Mouse (Mus musculus): ENCODE data around the gene Plcl2. TPM values are rescaled to one million over a fixed set of nuclear protein-coding genes. Genes with fewer than 3 reads are reported as not detected.

Gene Plcl2
- polyA plus RNA-seq, 1 experiment from 2014 or later = 2.5 TPM

GRCm38 (mm10) chr17:50504070-50504846 is 4.9 kb upstream of the Plcl2 start:
- Histone ChIP-seq H3K4me1 (no peaks in the 10 kb centered on the region), H3K4me2 (no peak overlapping the region), H3K4me3 (no peak overlapping the region), H3K9ac (no peak overlapping the region), H3K36me3 (no peaks in the 10 kb centered on the region), H3K27me3 (replicated peaks) (0 out of 2 replicates have a peak, but pooled peaks cover 7% of the 10 kb centered on the region), H3K27ac (replicated peaks) (no peak overlapping the region), H3K9me3 (no peaks in the 10 kb centered on the region)
- WGBS = 58% methylated on average over 6 of the region's 6 CpGs
- ATAC-seq (ENCODE audit: extremely low read depth, insufficient number of reproducible peaks, low FRiP score, low TSS enrichment) = no peak

- Histone ChIP-seq H3K27me3 (replicated peaks) (0 out of 2 replicates have a peak, but pooled peaks cover 7% of the 10 kb centered on the region), H3K9ac (no peak overlapping the region), H3K27ac (replicated peaks) (no peak overlapping the region), H3K4me1 (peaks cover 13% of the 10 kb centered on the region), H3K36me3 (no peaks in the 10 kb centered on the region), H3K4me3 (no peak overlapping the region), H3K4me2 (no peak overlapping the region), H3K9me3 (no peaks in the 10 kb centered on the region)
- ATAC-seq (ENCODE audit: extremely low read depth, insufficient number of reproducible peaks, low FRiP score, low TSS enrichment) = no peak
- 61% methylated on average over 10 of the region's 10 CpGs for WGBS
These were observed 3.1 kb upstream of the Plcl2 start for GRCm38 (mm10) chr17:50505910-50506634.

GRCm38 (mm10) chr17:50506861-50507321 is 2.3 kb upstream of the Plcl2 start:
- no peaks in the 10 kb centered on the region for H3K36me3 ChIP-seq
- no peak overlapping the region for H3K27ac ChIP-seq (replicated peaks)
- no peak overlapping the region for H3K4me3 ChIP-seq
- no peak for ATAC-seq (ENCODE audit: extremely low read depth, insufficient number of reproducible peaks, low FRiP score, low TSS enrichment)
- 68% methylated on average over 13 of the region's 13 CpGs for WGBS
- H3K4me2 ChIP-seq = no peak overlapping the region
- no peak overlapping the region for H3K9ac ChIP-seq
- 0 out of 2 replicates have a peak, but pooled peaks cover 7% of the 10 kb centered on the region for H3K27me3 ChIP-seq (replicated peaks)
- peaks cover 17% of the 10 kb centered on the region for H3K4me1 ChIP-seq
- H3K9me3 ChIP-seq = no peaks in the 10 kb centered on the region

- ATAC-seq (ENCODE audit: extremely low read depth, insufficient number of reproducible peaks, low FRiP score, low TSS enrichment) = no peak
- H3K4me2 ChIP-seq = peak overlapping the region; percentile 77
- 20% methylated on average over 18 of the region's 18 CpGs for WGBS
- peak overlapping the region; percentile 93 for H3K4me3 ChIP-seq
- H3K36me3 ChIP-seq = no peaks in the 10 kb centered on the region
- no peaks in the 10 kb centered on the region for H3K9me3 ChIP-seq
- 0 out of 2 replicates have a peak, but pooled peaks cover 7% of the 10 kb centered on the region for H3K27me3 ChIP-seq (replicated peaks)
- H3K27ac ChIP-seq (replicated peaks) = 0 out of 2 replicates have a peak overlapping the region, but pooled peaks have one; percentile 80
- peaks cover 17% of the 10 kb centered on the region for H3K4me1 ChIP-seq
- H3K9ac ChIP-seq = peak overlapping the region; percentile 93
These were observed 988 bp upstream of the Plcl2 start for GRCm38 (mm10) chr17:50508055-50508774.

- H3K36me3 ChIP-seq = no peaks in the 10 kb centered on the region
- ATAC-seq (ENCODE audit: extremely low read depth, insufficient number of reproducible peaks, low FRiP score, low TSS enrichment) = peak; percentile 70
- H3K27me3 ChIP-seq (replicated peaks) = 0 out of 2 replicates have a peak, but pooled peaks cover 3% of the 10 kb centered on the region
- peaks cover 17% of the 10 kb centered on the region for H3K4me1 ChIP-seq
- H3K4me2 ChIP-seq = peak overlapping the region; percentile 77
- H3K4me3 ChIP-seq = peak overlapping the region; percentile 93
- WGBS = under 1% methylated on average over 67 of the region's 72 CpGs
- peak overlapping the region; percentile 80 for H3K27ac ChIP-seq (replicated peaks)
- no peaks in the 10 kb centered on the region for H3K9me3 ChIP-seq
- H3K9ac ChIP-seq = peak overlapping the region; percentile 93
These were observed 390 bp upstream of the Plcl2 start for GRCm38 (mm10) chr17:50508775-50509250.

GRCm38 (mm10) chr17:50510279-50510678 is 1.1 kb downstream of the Plcl2 start:
- Histone ChIP-seq H3K4me3 (peak overlapping the region; percentile 93), H3K9ac (peak overlapping the region; percentile 93), H3K27ac (replicated peaks) (no peak overlapping the region), H3K4me1 (peaks cover 17% of the 10 kb centered on the region), H3K27me3 (replicated peaks) (no peaks in the 10 kb centered on the region), H3K36me3 (no peaks in the 10 kb centered on the region), H3K9me3 (no peaks in the 10 kb centered on the region), H3K4me2 (peak overlapping the region; percentile 77)
- 59% methylated on average over 2 of the region's 2 CpGs for WGBS
- ATAC-seq (ENCODE audit: extremely low read depth, insufficient number of reproducible peaks, low FRiP score, low TSS enrichment) = no peak

- peaks cover 17% of the 10 kb centered on the region for H3K4me1 ChIP-seq
- ATAC-seq (ENCODE audit: extremely low read depth, insufficient number of reproducible peaks, low FRiP score, low TSS enrichment) = no peak
- no peak overlapping the region for H3K27ac ChIP-seq (replicated peaks)
- peak overlapping the region; percentile 55; the same call in 1 of the 2 replicates for H3K9ac ChIP-seq
- peak overlapping the region; percentile 77 for H3K4me2 ChIP-seq
- peak overlapping the region; percentile 93 for H3K4me3 ChIP-seq
- H3K36me3 ChIP-seq = no peaks in the 10 kb centered on the region
- WGBS = 60% methylated on average over 1 of the region's 1 CpGs
- H3K27me3 ChIP-seq (replicated peaks) = no peaks in the 10 kb centered on the region
- no peaks in the 10 kb centered on the region for H3K9me3 ChIP-seq
These were observed 1.5 kb downstream of the Plcl2 start for GRCm38 (mm10) chr17:50510741-50511140.

GRCm38 (mm10) chr17:50512222-50512621 is 3.0 kb downstream of the Plcl2 start:
- no peak overlapping the region for H3K4me2 ChIP-seq
- ATAC-seq (ENCODE audit: extremely low read depth, insufficient number of reproducible peaks, low FRiP score, low TSS enrichment) = no peak
- 69% methylated on average over 5 of the region's 5 CpGs for WGBS
- no peaks in the 10 kb centered on the region for H3K9me3 ChIP-seq
- H3K4me3 ChIP-seq = no peak overlapping the region
- H3K27me3 ChIP-seq (replicated peaks) = no peaks in the 10 kb centered on the region
- H3K36me3 ChIP-seq = no peaks in the 10 kb centered on the region
- no peak overlapping the region for H3K27ac ChIP-seq (replicated peaks)
- H3K4me1 ChIP-seq = peaks cover 17% of the 10 kb centered on the region
- no peak overlapping the region for H3K9ac ChIP-seq

- ATAC-seq (ENCODE audit: extremely low read depth, insufficient number of reproducible peaks, low FRiP score, low TSS enrichment) = no peak
- Histone ChIP-seq H3K27me3 (replicated peaks) (no peaks in the 10 kb centered on the region), H3K4me2 (no peak overlapping the region), H3K9me3 (no peaks in the 10 kb centered on the region), H3K4me3 (no peak overlapping the region), H3K4me1 (peaks cover 20% of the 10 kb centered on the region), H3K27ac (replicated peaks) (no peak overlapping the region), H3K36me3 (no peaks in the 10 kb centered on the region), H3K9ac (no peak overlapping the region)
- WGBS = 87% methylated on average over 7 of the region's 7 CpGs
These were observed 3.6 kb downstream of the Plcl2 start for GRCm38 (mm10) chr17:50512841-50513240.

GRCm38 (mm10) chr17:50513376-50513775 is 4.2 kb downstream of the Plcl2 start:
- Histone ChIP-seq H3K9me3 (no peaks in the 10 kb centered on the region), H3K27ac (replicated peaks) (no peak overlapping the region), H3K27me3 (replicated peaks) (no peaks in the 10 kb centered on the region), H3K4me1 (peaks cover 24% of the 10 kb centered on the region), H3K4me2 (no peak overlapping the region), H3K36me3 (no peaks in the 10 kb centered on the region), H3K4me3 (no peak overlapping the region), H3K9ac (no peak overlapping the region)
- 91% methylated on average over 7 of the region's 7 CpGs for WGBS
- ATAC-seq (ENCODE audit: extremely low read depth, insufficient number of reproducible peaks, low FRiP score, low TSS enrichment) = no peak

GRCm38 (mm10) chr17:50514012-50514411 is 4.8 kb downstream of the Plcl2 start:
- Histone ChIP-seq H3K9ac (no peak overlapping the region), H3K4me2 (no peak overlapping the region), H3K27ac (replicated peaks) (no peak overlapping the region), H3K4me3 (no peak overlapping the region), H3K4me1 (peaks cover 24% of the 10 kb centered on the region), H3K27me3 (replicated peaks) (no peaks in the 10 kb centered on the region), H3K36me3 (no peaks in the 10 kb centered on the region), H3K9me3 (no peaks in the 10 kb centered on the region)
- 81% methylated on average over 7 of the region's 7 CpGs for WGBS
- ATAC-seq (ENCODE audit: extremely low read depth, insufficient number of reproducible peaks, low FRiP score, low TSS enrichment) = no peak
